Mouse (Mus musculus) embryo, embryonic 9.5 days (tissue): ENCODE results near the gene Hpd.

Experiments used
- DNase-seq: peaks from one replicate; pipeline ENCODE4 v3.0.0-alpha.2; 2017; ENCODE audit errors: extremely low spot score

The Hpd gene

GRCm38 (mm10) chr5:123187306-123187705 is 4.8 kb upstream of the Hpd start:
- DNase-seq: no peak

GRCm38 (mm10) chr5:123185966-123186365 is 3.4 kb upstream of the Hpd start:
- DNase-seq: no peak

GRCm38 (mm10) chr5:123181536-123181935 is 991 bp downstream of the Hpd start:
- no peak for DNase-seq

- no peak for DNase-seq
Measured at GRCm38 (mm10) chr5:123180390-123180789, 2.1 kb downstream of the Hpd start.

- DNase-seq: no peak
Measured at GRCm38 (mm10) chr5:123178792-123179191, 3.7 kb downstream of the Hpd start.

- peak; percentile 91 for DNase-seq
Measured at GRCm38 (mm10) chr5:123171646-123172350, 10.7 kb downstream of the Hpd start.

GRCm38 (mm10) chr5:123170365-123170764 is 12.2 kb downstream of the Hpd start:
- no peak for DNase-seq

GRCm38 (mm10) chr5:123169284-123169683 is 13.2 kb downstream of the Hpd start, which contains the start of gene Psmd9:
TSS of gene Psmd9 (plus strand) at chr5:123169413.
- DNase-seq: no peak

- DNase-seq: no peak
Measured at GRCm38 (mm10) chr5:123167591-123167990, 14.9 kb downstream of the Hpd start.

GRCm38 (mm10) chr5:123166437-123166836 is 16.1 kb downstream of the Hpd start:
- no peak for DNase-seq

GRCm38 (mm10) chr5:123162942-123163341 is 19.6 kb downstream of the Hpd start:
- no peak for DNase-seq

- no peak for DNase-seq
Measured at GRCm38 (mm10) chr5:123160341-123160740, 22.2 kb downstream of the Hpd start.

- DNase-seq: no peak
Measured at GRCm38 (mm10) chr5:123159866-123160265, 22.7 kb downstream of the Hpd start.

- DNase-seq: no peak
Measured at GRCm38 (mm10) chr5:123159446-123159845, 23.1 kb downstream of the Hpd start.

GRCm38 (mm10) chr5:123157972-123158371 is 24.6 kb downstream of the Hpd start:
- DNase-seq: no peak

GRCm38 (mm10) chr5:123156763-123157162 is 25.8 kb downstream of the Hpd start:
- DNase-seq: no peak

- peak; percentile 52 for DNase-seq
Measured at GRCm38 (mm10) chr5:123155425-123155824, 27.1 kb downstream of the Hpd start.

GRCm38 (mm10) chr5:123152901-123153300 is 29.6 kb downstream of the Hpd start:
- no peak for DNase-seq

GRCm38 (mm10) chr5:123151707-123152362 is 30.7 kb downstream of the Hpd start:
- DNase-seq: no peak

GRCm38 (mm10) chr5:123151077-123151476 is 31.4 kb downstream of the Hpd start:
- DNase-seq: no peak

GRCm38 (mm10) chr5:123150641-123151040 is 31.9 kb downstream of the Hpd start:
- no peak for DNase-seq

- peak; percentile 87 for DNase-seq
Measured at GRCm38 (mm10) chr5:123149451-123150400, 32.8 kb downstream of the Hpd start.
